Mouse (Mus musculus): Measurements from ENCODE around the gene Gm20716. TPM values are rescaled to one million over a fixed set of nuclear protein-coding genes. Genes with fewer than 3 reads are reported as not detected.

The Gm20716 gene
- polyA plus RNA-seq, 1 experiment from 2014 or later, result 11.8 TPM

DNA sequence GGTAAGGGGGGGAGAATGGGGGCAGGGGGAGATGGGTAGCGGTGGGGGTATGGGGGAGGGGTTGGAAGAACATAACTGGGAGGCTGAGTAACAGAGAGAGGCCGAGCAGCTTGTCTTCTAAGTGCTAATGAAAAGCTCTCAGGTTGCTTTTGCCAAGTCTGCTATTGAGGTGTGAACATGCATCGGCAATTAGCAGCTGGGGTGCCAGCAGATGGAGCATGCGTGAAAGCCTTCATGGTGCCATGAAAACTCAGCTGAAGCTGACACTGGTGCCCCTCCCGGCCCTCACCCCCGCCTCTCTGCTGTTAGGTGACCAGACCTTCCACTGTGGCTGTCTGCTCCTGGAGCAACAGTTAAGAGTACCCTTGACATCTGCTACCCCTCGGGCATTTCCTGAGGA lies 23.7 kb upstream of the Gm20716 start:
- H3K4me3 ChIP-seq (ENCODE audit: low read length), result no peak overlapping the region
- ATAC-seq (replicated peaks; ENCODE audit: extremely low read depth, insufficient read depth, low FRiP score), result no peak
- no peaks in the 10 kb centered on the region for H3K36me3 ChIP-seq (ENCODE audit: control insufficient read depth, insufficient read depth)
- H3K27ac ChIP-seq (ENCODE audit: low read length), result no peak overlapping the region
- no peak overlapping the region for H3K4me2 ChIP-seq (ENCODE audit: low read depth, low read length)
- H3K27me3 ChIP-seq (ENCODE audit: control insufficient read depth, insufficient read depth, low read length), result peaks cover 30% of the 10 kb centered on the region
- 18% methylated on average over 7 of the region's 7 CpGs for WGBS
- H3K9me3 ChIP-seq (replicated peaks; ENCODE audit: control insufficient read depth, low read length), result no peaks in the 10 kb centered on the region
- no peak overlapping the region for H3K9ac ChIP-seq (ENCODE audit: low read length)
- H3K4me1 ChIP-seq (ENCODE audit: control insufficient read depth, insufficient read depth, low read length), result no peaks in the 10 kb centered on the region

DNA sequence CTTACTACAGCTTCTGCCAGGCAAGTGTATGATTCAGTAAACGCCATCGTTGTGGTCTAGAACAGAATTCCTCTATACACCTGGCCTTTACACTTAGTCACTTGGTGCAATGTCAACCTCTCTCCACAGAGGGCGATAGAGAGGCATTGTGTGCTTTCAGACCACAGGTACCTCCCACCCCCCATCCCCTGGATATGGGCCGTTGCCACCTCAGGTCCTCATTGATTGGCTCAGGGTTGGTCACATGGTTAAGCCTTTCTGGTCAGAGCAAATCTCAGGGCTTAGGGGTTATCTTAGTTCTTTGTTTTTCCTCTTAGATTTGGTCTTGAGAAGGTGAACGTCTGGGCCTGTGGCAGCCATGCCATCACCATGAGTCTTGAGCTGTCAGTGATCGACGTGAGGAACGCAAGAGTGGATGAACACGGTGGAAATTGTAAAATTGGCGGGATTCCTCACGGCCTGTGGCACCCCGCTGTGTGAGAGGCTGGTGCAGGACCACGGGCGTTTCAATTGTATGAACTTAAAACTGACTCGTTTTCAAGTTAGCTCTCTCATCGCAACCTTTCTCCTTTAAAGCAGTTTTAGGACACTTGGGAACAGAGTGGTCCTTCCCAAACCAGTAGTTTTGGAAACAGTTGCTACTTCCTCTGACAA lies 22.6 kb upstream of the Gm20716 start:
- Histone ChIP-seq H3K4me2 (ENCODE audit: low read depth, low read length) (no peak overlapping the region), H3K36me3 (ENCODE audit: control insufficient read depth, insufficient read depth) (no peaks in the 10 kb centered on the region), H3K9me3 (replicated peaks; ENCODE audit: control insufficient read depth, low read length) (no peaks in the 10 kb centered on the region), H3K27me3 (ENCODE audit: control insufficient read depth, insufficient read depth, low read length) (peaks cover 30% of the 10 kb centered on the region), H3K4me1 (ENCODE audit: control insufficient read depth, insufficient read depth, low read length) (no peaks in the 10 kb centered on the region), H3K9ac (ENCODE audit: low read length) (no peak overlapping the region), H3K4me3 (ENCODE audit: low read length) (no peak overlapping the region), H3K27ac (ENCODE audit: low read length) (no peak overlapping the region)
- no peak for ATAC-seq (replicated peaks; ENCODE audit: extremely low read depth, insufficient read depth, low FRiP score)
- 10% methylated on average over 16 of the region's 16 CpGs for WGBS

DNA sequence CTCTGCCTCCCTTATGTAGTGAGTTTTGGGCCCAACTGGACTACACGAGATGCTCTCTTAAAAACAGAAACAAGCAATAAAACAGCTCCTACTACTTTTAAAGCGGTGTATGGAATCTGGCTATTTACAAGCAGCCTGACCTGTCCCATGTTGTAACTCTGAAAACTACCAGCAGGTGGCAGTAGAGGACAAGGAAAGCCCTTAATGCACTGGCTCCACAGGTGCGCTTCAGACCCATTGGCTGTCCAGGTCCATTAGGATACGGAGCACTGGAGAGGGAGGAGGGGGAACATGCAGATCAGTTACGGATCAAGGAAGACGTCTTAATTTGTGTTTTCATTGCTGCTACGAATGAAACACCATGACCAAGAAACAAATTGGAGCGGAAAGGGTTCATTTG lies 20.1 kb upstream of the Gm20716 start:
- no peaks in the 10 kb centered on the region for H3K36me3 ChIP-seq (ENCODE audit: control insufficient read depth, insufficient read depth)
- WGBS, result 16% methylated on average over 8 of the region's 8 CpGs
- no peak overlapping the region for H3K4me3 ChIP-seq (ENCODE audit: low read length)
- no peaks in the 10 kb centered on the region for H3K9me3 ChIP-seq (replicated peaks; ENCODE audit: control insufficient read depth, low read length)
- no peak for ATAC-seq (replicated peaks; ENCODE audit: extremely low read depth, insufficient read depth, low FRiP score)
- no peak overlapping the region for H3K4me2 ChIP-seq (ENCODE audit: low read depth, low read length)
- no peak overlapping the region for H3K27ac ChIP-seq (ENCODE audit: low read length)
- peaks cover 28% of the 10 kb centered on the region for H3K27me3 ChIP-seq (ENCODE audit: control insufficient read depth, insufficient read depth, low read length)
- no peaks in the 10 kb centered on the region for H3K4me1 ChIP-seq (ENCODE audit: control insufficient read depth, insufficient read depth, low read length)
- no peak overlapping the region for H3K9ac ChIP-seq (ENCODE audit: low read length)

DNA sequence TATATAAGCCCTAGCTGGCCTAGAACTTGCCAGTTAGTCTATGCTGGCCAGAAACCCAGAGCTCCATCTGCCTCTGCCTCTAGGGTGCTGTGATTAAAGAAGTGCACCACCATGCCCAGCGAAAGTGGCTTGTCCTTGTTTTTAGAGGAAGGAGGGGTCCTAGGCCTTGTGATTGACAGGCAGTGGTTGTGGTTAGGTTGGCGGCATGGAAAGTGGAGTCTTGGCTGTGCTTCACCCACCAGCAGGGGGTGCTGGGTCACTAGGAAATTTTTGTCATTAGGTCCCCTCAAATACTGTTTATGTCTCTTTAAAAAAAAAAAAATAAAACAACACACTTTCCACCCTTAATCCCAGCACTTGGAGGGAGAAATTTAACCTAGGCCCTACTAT lies 18.7 kb upstream of the Gm20716 start:
- Histone ChIP-seq H3K4me3 (ENCODE audit: low read length) (no peak overlapping the region), H3K9ac (ENCODE audit: low read length) (no peak overlapping the region), H3K27ac (ENCODE audit: low read length) (no peak overlapping the region), H3K4me2 (ENCODE audit: low read depth, low read length) (no peak overlapping the region), H3K27me3 (ENCODE audit: control insufficient read depth, insufficient read depth, low read length) (peaks cover 25% of the 10 kb centered on the region), H3K9me3 (replicated peaks; ENCODE audit: control insufficient read depth, low read length) (no peaks in the 10 kb centered on the region), H3K36me3 (ENCODE audit: control insufficient read depth, insufficient read depth) (no peaks in the 10 kb centered on the region), H3K4me1 (ENCODE audit: control insufficient read depth, insufficient read depth, low read length) (no peaks in the 10 kb centered on the region)
- ATAC-seq (replicated peaks; ENCODE audit: extremely low read depth, insufficient read depth, low FRiP score), result no peak
- 32% methylated on average over 2 of the region's 2 CpGs for WGBS

DNA sequence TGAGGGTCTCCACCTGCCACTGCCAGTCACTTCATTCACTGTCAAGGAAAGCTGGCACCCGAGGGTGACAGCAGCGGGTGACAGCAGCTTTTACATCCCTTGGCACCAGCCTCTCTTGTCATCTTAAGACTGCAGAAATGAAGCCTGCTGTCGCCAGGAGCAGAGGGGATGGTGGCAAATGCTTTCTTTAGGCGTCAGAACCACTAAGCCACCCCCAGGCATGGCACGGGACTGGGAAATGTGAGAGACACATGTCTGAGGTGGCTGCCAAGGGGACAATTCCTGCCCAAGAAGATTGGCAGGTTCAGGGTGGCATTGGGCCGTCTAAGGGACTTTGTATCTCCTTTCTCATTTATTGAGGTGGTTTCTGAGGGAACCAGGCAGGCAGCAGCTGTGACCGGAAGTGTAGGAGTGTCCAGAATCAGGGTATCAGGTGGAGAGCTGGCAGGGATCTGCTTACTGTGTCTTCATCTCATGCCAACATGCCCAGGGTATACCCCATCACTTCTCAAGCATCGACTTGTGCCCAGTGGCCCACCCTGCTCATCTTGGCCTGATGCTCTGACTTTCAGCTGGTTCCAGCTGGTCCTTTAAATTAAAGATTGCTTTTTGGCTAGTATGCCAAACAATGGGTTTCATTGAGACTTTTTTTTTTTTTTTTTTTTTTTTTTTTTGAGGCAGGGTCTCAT lies 18.1 kb upstream of the Gm20716 start:
- Histone ChIP-seq H3K36me3 (ENCODE audit: control insufficient read depth, insufficient read depth) (no peaks in the 10 kb centered on the region), H3K4me3 (ENCODE audit: low read length) (no peak overlapping the region), H3K4me2 (ENCODE audit: low read depth, low read length) (no peak overlapping the region), H3K4me1 (ENCODE audit: control insufficient read depth, insufficient read depth, low read length) (no peaks in the 10 kb centered on the region), H3K9me3 (replicated peaks; ENCODE audit: control insufficient read depth, low read length) (no peaks in the 10 kb centered on the region), H3K27me3 (ENCODE audit: control insufficient read depth, insufficient read depth, low read length) (peaks cover 23% of the 10 kb centered on the region), H3K27ac (ENCODE audit: low read length) (no peak overlapping the region), H3K9ac (ENCODE audit: low read length) (no peak overlapping the region)
- WGBS, result 68% methylated on average over 8 of the region's 8 CpGs
- no peak for ATAC-seq (replicated peaks; ENCODE audit: extremely low read depth, insufficient read depth, low FRiP score)

DNA sequence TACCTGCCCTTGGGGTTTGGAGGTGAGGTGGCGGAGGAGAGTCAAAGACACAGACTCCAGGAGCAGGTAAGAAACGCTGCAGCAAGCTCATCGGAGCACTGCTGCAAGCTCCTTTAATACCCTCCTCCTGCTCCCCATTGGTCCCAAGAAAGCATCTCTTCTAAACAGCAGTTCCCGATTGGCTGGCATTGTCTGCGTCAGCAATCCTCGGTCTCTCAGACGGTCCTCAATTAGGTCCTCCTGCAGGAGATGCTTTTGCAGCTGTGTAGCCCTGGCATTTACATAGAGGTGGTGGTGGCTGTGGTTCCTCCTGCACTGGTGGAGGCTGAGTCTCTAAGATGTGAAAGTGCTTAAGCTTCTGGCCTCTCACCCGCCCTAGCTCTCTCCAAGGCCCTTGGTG lies 15.4 kb upstream of the Gm20716 start:
- H3K9me3 ChIP-seq (replicated peaks; ENCODE audit: control insufficient read depth, low read length), result no peaks in the 10 kb centered on the region
- no peak for ATAC-seq (replicated peaks; ENCODE audit: extremely low read depth, insufficient read depth, low FRiP score)
- H3K27me3 ChIP-seq (ENCODE audit: control insufficient read depth, insufficient read depth, low read length), result peaks cover 10% of the 10 kb centered on the region
- no peak overlapping the region for H3K4me3 ChIP-seq (ENCODE audit: low read length)
- no peaks in the 10 kb centered on the region for H3K4me1 ChIP-seq (ENCODE audit: control insufficient read depth, insufficient read depth, low read length)
- no peak overlapping the region for H3K27ac ChIP-seq (ENCODE audit: low read length)
- H3K4me2 ChIP-seq (ENCODE audit: low read depth, low read length), result no peak overlapping the region
- H3K9ac ChIP-seq (ENCODE audit: low read length), result no peak overlapping the region
- WGBS, result 39% methylated on average over 8 of the region's 8 CpGs
- H3K36me3 ChIP-seq (ENCODE audit: control insufficient read depth, insufficient read depth), result no peaks in the 10 kb centered on the region

DNA sequence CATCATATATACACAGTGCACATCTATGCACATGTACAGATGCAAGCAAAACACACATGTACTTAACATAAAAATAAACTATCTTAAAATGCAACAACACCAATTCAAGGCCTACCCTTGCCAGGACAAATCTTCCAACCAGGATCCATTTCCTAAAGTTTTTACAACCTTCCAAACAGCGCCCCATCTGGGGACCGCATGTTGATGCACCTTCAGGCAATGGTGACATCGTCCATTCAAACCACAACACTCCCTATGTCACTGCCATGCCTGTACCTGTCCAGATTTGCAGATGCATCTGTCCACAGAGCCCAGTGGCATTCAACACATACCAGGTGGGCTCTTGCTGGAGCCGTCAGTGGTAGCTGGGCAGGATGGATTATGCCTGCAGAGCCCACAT lies 13.1 kb upstream of the Gm20716 start:
- WGBS, result 72% methylated on average over 4 of the region's 4 CpGs
- no peaks in the 10 kb centered on the region for H3K4me1 ChIP-seq (ENCODE audit: control insufficient read depth, insufficient read depth, low read length)
- H3K27me3 ChIP-seq (ENCODE audit: control insufficient read depth, insufficient read depth, low read length), result peaks cover 10% of the 10 kb centered on the region
- no peak overlapping the region for H3K9ac ChIP-seq (ENCODE audit: low read length)
- H3K9me3 ChIP-seq (replicated peaks; ENCODE audit: control insufficient read depth, low read length), result peaks cover 7% of the 10 kb centered on the region; the same call in 1 of the 2 replicates
- H3K27ac ChIP-seq (ENCODE audit: low read length), result no peak overlapping the region
- no peak overlapping the region for H3K4me2 ChIP-seq (ENCODE audit: low read depth, low read length)
- ATAC-seq (replicated peaks; ENCODE audit: extremely low read depth, insufficient read depth, low FRiP score), result no peak
- H3K36me3 ChIP-seq (ENCODE audit: control insufficient read depth, insufficient read depth), result no peaks in the 10 kb centered on the region
- H3K4me3 ChIP-seq (ENCODE audit: low read length), result no peak overlapping the region

DNA sequence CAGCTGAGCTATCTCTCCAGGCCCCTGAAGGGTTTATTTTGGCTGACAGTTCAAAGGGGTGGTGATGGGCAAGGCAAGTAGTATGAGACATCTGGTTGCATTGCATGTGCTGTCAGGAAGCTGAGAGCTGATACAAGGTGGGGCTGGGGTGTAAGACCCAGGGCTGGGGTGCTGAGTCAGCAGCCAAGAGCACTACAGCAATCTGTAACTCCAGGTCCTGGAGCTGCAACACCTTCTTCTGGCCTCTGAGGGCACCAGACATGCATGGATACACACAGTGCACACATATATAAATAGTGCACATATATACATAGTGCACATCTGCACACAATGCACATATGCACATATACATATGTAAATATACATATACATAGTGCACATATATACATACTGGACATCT lies 12.7 kb upstream of the Gm20716 start:
- ATAC-seq (replicated peaks; ENCODE audit: extremely low read depth, insufficient read depth, low FRiP score), result no peak; the same call in 1 of the 2 replicates
- no peak overlapping the region for H3K4me2 ChIP-seq (ENCODE audit: low read depth, low read length)
- H3K4me3 ChIP-seq (ENCODE audit: low read length), result no peak overlapping the region
- no peaks in the 10 kb centered on the region for H3K36me3 ChIP-seq (ENCODE audit: control insufficient read depth, insufficient read depth)
- no peak overlapping the region for H3K27ac ChIP-seq (ENCODE audit: low read length)
- no peak overlapping the region for H3K9ac ChIP-seq (ENCODE audit: low read length)
- H3K4me1 ChIP-seq (ENCODE audit: control insufficient read depth, insufficient read depth, low read length), result no peaks in the 10 kb centered on the region
- peaks cover 10% of the 10 kb centered on the region for H3K27me3 ChIP-seq (ENCODE audit: control insufficient read depth, insufficient read depth, low read length)
- peaks cover 7% of the 10 kb centered on the region; the same call in 1 of the 2 replicates for H3K9me3 ChIP-seq (replicated peaks; ENCODE audit: control insufficient read depth, low read length)

DNA sequence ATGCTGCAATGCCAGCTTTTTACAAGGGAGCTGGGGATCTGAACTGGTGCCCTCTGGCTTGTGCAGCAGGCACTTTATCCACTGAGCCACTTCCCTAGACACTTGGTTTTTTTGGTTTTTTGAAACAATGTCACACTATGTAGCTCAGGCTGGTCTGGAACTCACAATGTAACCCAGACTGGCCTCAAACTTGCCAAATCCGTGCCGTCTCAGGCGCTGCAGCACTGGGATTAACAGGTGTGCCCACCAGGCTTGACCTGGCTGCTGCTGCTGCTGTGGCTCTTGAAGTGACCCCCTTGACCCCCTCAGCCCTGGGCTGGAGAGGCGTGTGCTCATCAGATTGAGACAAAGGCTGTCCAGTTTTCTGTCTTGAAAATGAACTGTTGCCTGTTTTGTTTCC lies 8.2 kb upstream of the Gm20716 start:
- no peak overlapping the region for H3K4me3 ChIP-seq (ENCODE audit: low read length)
- no peak overlapping the region for H3K4me2 ChIP-seq (ENCODE audit: low read depth, low read length)
- peaks cover 11% of the 10 kb centered on the region for H3K9me3 ChIP-seq (replicated peaks; ENCODE audit: control insufficient read depth, low read length)
- no peaks in the 10 kb centered on the region for H3K27me3 ChIP-seq (ENCODE audit: control insufficient read depth, insufficient read depth, low read length)
- no peak overlapping the region for H3K27ac ChIP-seq (ENCODE audit: low read length)
- no peak overlapping the region for H3K9ac ChIP-seq (ENCODE audit: low read length)
- 75% methylated on average over 4 of the region's 4 CpGs for WGBS
- no peaks in the 10 kb centered on the region for H3K4me1 ChIP-seq (ENCODE audit: control insufficient read depth, insufficient read depth, low read length)
- peaks cover 12% of the 10 kb centered on the region for H3K36me3 ChIP-seq (ENCODE audit: control insufficient read depth, insufficient read depth)
- no peak for ATAC-seq (replicated peaks; ENCODE audit: extremely low read depth, insufficient read depth, low FRiP score)

All from heart, embryonic 16.5 days (tissue).